Mouse (Mus musculus) testis, adult 10 weeks (tissue): ENCODE data around the gene Itch. TPM values are rescaled to one million over a fixed set of nuclear protein-coding genes. Genes with fewer than 3 reads are reported as not detected.

Experiments used
- polyA plus RNA-seq: library from polyadenylated mRNA; stranded (reverse); fragments of 350-450 nt; fragmentation: Illumina TruSeq; extraction: RNeasy Lipid Tissue Mini Kit (QIAGEN cat#74804); gene quantifications from one replicate; pipeline ENCODE4 v1.2.3, GENCODE M21; 2014; ENCODE audit warnings: low read depth, low replicate concordance

Gene Itch
- polyA plus RNA-seq, result 61.0 TPM

GRCm38 (mm10) chr2:155133011-155133976 is at the start of gene Itch:
Gene Itch (plus strand): TSS chr2:155133509.

DNA sequence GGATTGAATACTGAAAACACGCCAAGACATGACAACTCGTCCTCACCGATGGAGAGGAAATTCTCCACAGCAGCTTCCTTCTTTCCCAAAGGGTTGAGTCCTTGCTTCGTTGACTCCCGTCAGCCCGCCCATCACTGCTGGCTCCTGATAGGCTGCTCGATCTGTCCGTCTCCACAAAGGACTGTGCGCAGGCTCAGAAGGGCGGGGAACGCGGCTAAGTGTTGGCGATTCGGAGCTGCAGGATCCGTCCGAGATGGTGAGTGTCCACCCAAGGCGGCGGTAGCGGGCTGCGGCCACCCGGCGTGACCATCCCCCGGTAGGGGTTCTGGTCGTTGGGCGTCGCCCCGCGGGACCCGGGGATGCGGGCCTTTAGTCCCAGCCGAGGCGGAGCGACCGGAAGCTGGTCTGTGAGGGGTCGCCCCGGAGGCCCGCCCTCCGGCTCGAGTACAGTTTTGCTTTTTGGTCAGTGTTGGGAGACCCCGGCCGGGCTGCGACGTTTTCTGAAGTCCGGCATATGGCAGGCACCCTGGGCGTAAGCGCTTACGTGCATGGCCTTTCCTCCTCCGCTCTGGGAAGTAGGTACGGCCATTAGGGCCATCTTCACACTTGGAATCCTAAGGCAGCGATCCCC is 103.2 kb downstream of the Itch start, which contains the start of gene Dynlrb1:
Gene Dynlrb1 (plus strand): TSS at position 172 of the 631 bp plus-strand sequence.

GRCm38 (mm10) chr2:155276195-155276594 is 142.9 kb downstream of the Itch start, which contains the start of gene Map1lc3a:
Gene Map1lc3a (plus strand): TSS chr2:155276297.

Other genes with a start within 250 kb of the Itch start
- gene Eif2s2, start 240.6 kb upstream of the Itch start, polyA plus RNA-seq, result 351 TPM
- 59.4 TPM for gene Gm14226, start 115.2 kb upstream of the Itch start, polyA plus RNA-seq
- 8.5 TPM for gene Ahcy, start 59.0 kb upstream of the Itch start, polyA plus RNA-seq
- gene Dynlrb1, start 103.0 kb downstream of the Itch start, polyA plus RNA-seq, result 38.5 TPM
- gene Map1lc3a, start 142.8 kb downstream of the Itch start, polyA plus RNA-seq, result 5.7 TPM
- 34.1 TPM for gene Pigu, start 223.9 kb downstream of the Itch start, polyA plus RNA-seq
- gene Trp53inp2, start 247.6 kb downstream of the Itch start, polyA plus RNA-seq, result 99.8 TPM